Mouse (Mus musculus): Measurements from ENCODE around the gene Tbcc. TPM values are rescaled to one million over a fixed set of nuclear protein-coding genes. Genes with fewer than 3 reads are reported as not detected.

Tbcc gene
- polyA plus RNA-seq, 1 experiment from 2014 or later = 80.2 TPM

DNA sequence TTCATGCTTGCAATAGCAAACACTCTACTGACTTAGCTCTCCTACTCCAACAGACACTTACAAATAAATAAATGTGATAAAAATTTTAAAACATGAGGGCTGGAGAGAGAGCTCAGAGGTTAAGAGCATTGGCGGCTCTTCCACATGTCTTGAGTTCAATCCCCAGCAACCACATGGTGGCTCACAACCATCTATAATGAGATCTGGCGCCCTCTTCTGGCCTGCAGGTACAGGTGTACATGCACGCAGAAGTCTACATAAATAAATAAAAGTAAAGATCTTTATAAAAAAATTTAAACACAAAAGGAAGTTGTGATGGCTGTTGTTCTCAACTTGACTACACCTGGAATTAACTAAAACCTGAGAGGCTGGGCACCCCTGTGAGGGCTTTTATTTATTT is 14.9 kb upstream of the Tbcc start:
- no peak overlapping the region for H3K27ac ChIP-seq
- no peak overlapping the region for H3K4me3 ChIP-seq
- H3K36me3 ChIP-seq = no peaks in the 10 kb centered on the region
- no peak for DNase-seq (ENCODE audit: low spot score)
- 69% methylated on average over 3 of the region's 3 CpGs for WGBS
- H3K4me1 ChIP-seq (replicated peaks) = peaks cover 39% of the 10 kb centered on the region
- no peaks in the 10 kb centered on the region for H3K9me3 ChIP-seq
- no peaks in the 10 kb centered on the region for H3K27me3 ChIP-seq (ENCODE audit: insufficient read depth, poor library complexity, severe bottlenecking)

GRCm38 (mm10) chr17:46876371-46876950 is 14.0 kb upstream of the Tbcc start:
- H3K4me3 ChIP-seq = no peak overlapping the region
- no peaks in the 10 kb centered on the region for H3K27me3 ChIP-seq (ENCODE audit: insufficient read depth, poor library complexity, severe bottlenecking)
- H3K27ac ChIP-seq = no peak overlapping the region
- no peak for DNase-seq (ENCODE audit: low spot score)
- H3K36me3 ChIP-seq = no peaks in the 10 kb centered on the region
- H3K9me3 ChIP-seq = no peaks in the 10 kb centered on the region
- WGBS = 69% methylated on average over 8 of the region's 8 CpGs
- H3K4me1 ChIP-seq (replicated peaks) = peaks cover 39% of the 10 kb centered on the region

DNA sequence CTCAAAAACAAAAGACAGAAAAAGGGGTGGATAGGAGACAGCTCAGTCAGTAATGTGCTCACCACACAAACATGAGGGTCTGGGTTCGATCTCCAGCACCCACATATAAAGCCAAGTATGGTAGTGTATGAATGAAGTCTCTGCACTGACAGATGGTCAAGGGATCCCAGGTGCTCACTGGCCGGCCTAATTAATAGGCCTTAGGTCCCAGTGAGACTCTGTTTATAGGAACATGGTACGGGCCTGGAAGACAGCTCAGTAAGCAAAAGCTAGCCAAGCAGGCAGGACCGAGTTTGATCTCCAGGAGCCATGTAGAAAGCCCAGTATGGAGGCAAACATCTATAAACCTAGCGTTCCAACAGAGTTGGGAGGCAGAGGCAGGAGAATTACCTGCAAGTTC is 13.4 kb upstream of the Tbcc start:
- 86% methylated on average over 5 of the region's 5 CpGs for WGBS
- no peak overlapping the region for H3K27ac ChIP-seq
- DNase-seq (ENCODE audit: low spot score) = no peak
- no peaks in the 10 kb centered on the region for H3K9me3 ChIP-seq
- H3K4me1 ChIP-seq (replicated peaks) = peaks cover 39% of the 10 kb centered on the region
- no peaks in the 10 kb centered on the region for H3K36me3 ChIP-seq
- no peaks in the 10 kb centered on the region for H3K27me3 ChIP-seq (ENCODE audit: insufficient read depth, poor library complexity, severe bottlenecking)
- H3K4me3 ChIP-seq = no peak overlapping the region

GRCm38 (mm10) chr17:46879841-46880311 is 10.6 kb upstream of the Tbcc start:
- no peaks in the 10 kb centered on the region for H3K27me3 ChIP-seq (ENCODE audit: insufficient read depth, poor library complexity, severe bottlenecking)
- H3K9me3 ChIP-seq = no peaks in the 10 kb centered on the region
- H3K4me1 ChIP-seq (replicated peaks) = peaks cover 20% of the 10 kb centered on the region; the same call in 1 of the 2 replicates
- no peak for DNase-seq (ENCODE audit: low spot score)
- H3K36me3 ChIP-seq = no peaks in the 10 kb centered on the region
- H3K27ac ChIP-seq = no peak overlapping the region
- H3K4me3 ChIP-seq = no peak overlapping the region
- 68% methylated on average over 14 of the region's 14 CpGs for WGBS

DNA sequence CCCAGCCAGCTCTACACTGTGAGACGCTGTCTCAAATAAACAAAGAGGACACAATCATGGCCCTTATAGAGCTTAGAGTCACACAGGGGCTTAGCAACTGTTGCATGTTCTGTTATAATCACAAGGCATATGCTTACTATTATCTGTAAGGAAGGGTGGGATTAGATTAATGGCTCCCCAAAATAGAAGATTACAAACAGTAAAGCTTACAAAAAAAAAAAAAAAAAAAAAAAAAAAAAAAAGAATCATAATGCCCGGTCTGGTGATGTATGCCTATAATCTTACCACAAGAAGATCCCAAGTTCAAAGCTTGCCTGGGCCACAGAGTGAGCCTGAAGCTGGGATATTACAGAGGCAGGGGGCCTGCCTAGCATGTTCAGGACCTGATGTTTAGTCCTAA is 10.2 kb upstream of the Tbcc start:
- H3K36me3 ChIP-seq = no peaks in the 10 kb centered on the region
- DNase-seq (ENCODE audit: low spot score) = no peak
- no peak overlapping the region for H3K27ac ChIP-seq
- no peak overlapping the region for H3K4me3 ChIP-seq
- 93% methylated on average over 2 of the region's 2 CpGs for WGBS
- no peaks in the 10 kb centered on the region for H3K9me3 ChIP-seq
- H3K27me3 ChIP-seq (ENCODE audit: insufficient read depth, poor library complexity, severe bottlenecking) = no peaks in the 10 kb centered on the region
- peaks cover 20% of the 10 kb centered on the region; the same call in 1 of the 2 replicates for H3K4me1 ChIP-seq (replicated peaks)

DNA sequence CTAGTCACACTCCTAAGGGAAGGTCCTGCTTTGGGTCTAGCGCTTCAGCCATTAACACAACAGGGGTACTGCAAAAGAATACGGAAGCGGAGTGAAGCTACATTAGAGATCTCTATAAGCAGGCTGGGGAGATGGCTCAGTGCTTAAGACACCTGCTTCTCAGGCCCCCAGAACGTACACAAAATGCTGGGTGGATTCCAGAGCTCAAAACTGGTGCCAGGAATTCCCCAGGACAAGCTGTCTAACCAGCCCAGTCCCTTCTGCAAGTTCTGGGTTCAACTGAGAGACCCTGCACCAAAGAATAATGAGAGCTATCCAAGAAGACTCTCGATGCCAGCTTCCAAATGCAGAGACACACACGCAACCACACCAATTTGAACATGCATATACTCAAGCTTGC is 8.8 kb upstream of the Tbcc start:
- no peak overlapping the region for H3K4me3 ChIP-seq
- H3K9me3 ChIP-seq = no peaks in the 10 kb centered on the region
- no peak overlapping the region for H3K27ac ChIP-seq
- no peaks in the 10 kb centered on the region for H3K27me3 ChIP-seq (ENCODE audit: insufficient read depth, poor library complexity, severe bottlenecking)
- H3K36me3 ChIP-seq = no peaks in the 10 kb centered on the region
- DNase-seq (ENCODE audit: low spot score) = no peak
- WGBS = 86% methylated on average over 6 of the region's 6 CpGs
- H3K4me1 ChIP-seq (replicated peaks) = peaks cover 24% of the 10 kb centered on the region

GRCm38 (mm10) chr17:46883107-46883506 is 7.4 kb upstream of the Tbcc start:
- WGBS = 91% methylated on average over 9 of the region's 9 CpGs
- Histone ChIP-seq H3K4me3 (no peak overlapping the region), H3K27ac (no peak overlapping the region), H3K36me3 (no peaks in the 10 kb centered on the region), H3K27me3 (ENCODE audit: insufficient read depth, poor library complexity, severe bottlenecking) (no peaks in the 10 kb centered on the region), H3K4me1 (replicated peaks) (peaks cover 16% of the 10 kb centered on the region), H3K9me3 (no peaks in the 10 kb centered on the region)
- DNase-seq (ENCODE audit: low spot score) = no peak

DNA sequence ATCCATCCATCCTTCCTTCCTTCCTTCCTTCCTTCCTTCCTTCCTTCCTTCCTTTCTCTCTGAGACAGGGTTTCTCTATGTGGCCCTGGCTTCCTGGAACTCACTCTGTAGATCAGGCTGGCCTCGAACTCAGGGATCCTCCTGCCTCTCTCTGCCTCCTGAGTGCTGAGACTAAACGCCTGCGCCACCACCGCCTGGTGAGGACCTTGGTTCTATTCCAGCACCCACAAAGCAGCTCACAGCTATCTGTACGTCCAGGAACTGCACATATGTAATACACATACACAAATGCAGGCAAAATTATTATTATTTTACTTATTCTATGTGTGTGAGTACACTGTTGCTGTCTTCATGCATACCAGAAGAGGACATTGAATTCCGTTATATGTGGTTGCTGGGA is 5.7 kb upstream of the Tbcc start:
- 88% methylated on average over 6 of the region's 6 CpGs for WGBS
- Histone ChIP-seq H3K9me3 (no peaks in the 10 kb centered on the region), H3K27me3 (ENCODE audit: insufficient read depth, poor library complexity, severe bottlenecking) (no peaks in the 10 kb centered on the region), H3K4me3 (no peak overlapping the region), H3K27ac (no peak overlapping the region), H3K4me1 (replicated peaks) (peaks cover 23% of the 10 kb centered on the region), H3K36me3 (no peaks in the 10 kb centered on the region)
- no peak for DNase-seq (ENCODE audit: low spot score)

GRCm38 (mm10) chr17:46885218-46885909 is 5.1 kb upstream of the Tbcc start:
- Histone ChIP-seq H3K9me3 (no peaks in the 10 kb centered on the region), H3K4me1 (replicated peaks) (peaks cover 21% of the 10 kb centered on the region), H3K27ac (no peak overlapping the region), H3K27me3 (ENCODE audit: insufficient read depth, poor library complexity, severe bottlenecking) (no peaks in the 10 kb centered on the region), H3K4me3 (no peak overlapping the region), H3K36me3 (no peaks in the 10 kb centered on the region)
- 87% methylated on average over 11 of the region's 11 CpGs for WGBS
- no peak for DNase-seq (ENCODE audit: low spot score)

GRCm38 (mm10) chr17:46885910-46886643 is 4.4 kb upstream of the Tbcc start:
- no peak for DNase-seq (ENCODE audit: low spot score)
- peaks cover 25% of the 10 kb centered on the region for H3K4me1 ChIP-seq (replicated peaks)
- no peak overlapping the region for H3K27ac ChIP-seq
- no peaks in the 10 kb centered on the region for H3K36me3 ChIP-seq
- H3K4me3 ChIP-seq = no peak overlapping the region
- no peaks in the 10 kb centered on the region for H3K9me3 ChIP-seq
- 61% methylated on average over 17 of the region's 17 CpGs for WGBS
- no peaks in the 10 kb centered on the region for H3K27me3 ChIP-seq (ENCODE audit: insufficient read depth, poor library complexity, severe bottlenecking)

DNA sequence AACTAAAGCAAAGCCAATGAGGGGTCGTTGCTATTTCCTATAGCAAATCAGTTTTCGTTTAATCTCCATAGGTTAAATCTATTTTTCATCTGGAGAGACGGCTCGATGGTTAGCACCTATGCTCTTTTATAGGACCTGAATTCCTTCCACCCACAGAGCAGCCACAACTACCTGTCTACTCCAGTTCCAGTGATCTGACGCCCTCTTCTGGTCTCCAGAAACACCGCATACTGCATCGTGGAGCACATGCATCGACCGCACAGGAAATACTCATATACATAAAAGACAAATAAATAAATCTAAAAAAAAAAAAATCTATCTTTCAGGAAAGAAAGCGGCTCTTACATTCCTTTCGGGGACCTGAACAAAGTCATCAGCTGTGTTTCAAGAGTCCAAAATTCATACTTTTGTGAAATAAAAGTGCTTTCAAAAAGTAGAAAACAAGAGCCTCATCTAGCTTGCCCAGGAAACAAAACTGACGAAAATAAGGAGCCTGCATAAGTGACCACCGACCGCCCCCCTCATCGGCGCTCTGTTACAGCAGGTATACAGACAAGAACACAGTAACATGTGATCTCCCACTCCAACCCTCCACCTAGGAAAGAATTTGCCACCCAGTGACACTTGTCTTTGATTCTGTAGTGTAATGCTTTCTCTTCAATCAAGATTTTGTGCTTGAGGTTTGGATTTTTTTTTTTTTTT is 1.8 kb upstream of the Tbcc start:
- peak; percentile 39 for DNase-seq (ENCODE audit: low spot score)
- Histone ChIP-seq H3K4me3 (peak overlapping the region; percentile 92), H3K9me3 (no peaks in the 10 kb centered on the region), H3K4me1 (replicated peaks) (peaks cover 43% of the 10 kb centered on the region), H3K27me3 (ENCODE audit: insufficient read depth, poor library complexity, severe bottlenecking) (no peaks in the 10 kb centered on the region), H3K36me3 (peaks cover 17% of the 10 kb centered on the region), H3K27ac (peak overlapping the region; percentile 92)
- WGBS = 36% methylated on average over 16 of the region's 16 CpGs

DNA sequence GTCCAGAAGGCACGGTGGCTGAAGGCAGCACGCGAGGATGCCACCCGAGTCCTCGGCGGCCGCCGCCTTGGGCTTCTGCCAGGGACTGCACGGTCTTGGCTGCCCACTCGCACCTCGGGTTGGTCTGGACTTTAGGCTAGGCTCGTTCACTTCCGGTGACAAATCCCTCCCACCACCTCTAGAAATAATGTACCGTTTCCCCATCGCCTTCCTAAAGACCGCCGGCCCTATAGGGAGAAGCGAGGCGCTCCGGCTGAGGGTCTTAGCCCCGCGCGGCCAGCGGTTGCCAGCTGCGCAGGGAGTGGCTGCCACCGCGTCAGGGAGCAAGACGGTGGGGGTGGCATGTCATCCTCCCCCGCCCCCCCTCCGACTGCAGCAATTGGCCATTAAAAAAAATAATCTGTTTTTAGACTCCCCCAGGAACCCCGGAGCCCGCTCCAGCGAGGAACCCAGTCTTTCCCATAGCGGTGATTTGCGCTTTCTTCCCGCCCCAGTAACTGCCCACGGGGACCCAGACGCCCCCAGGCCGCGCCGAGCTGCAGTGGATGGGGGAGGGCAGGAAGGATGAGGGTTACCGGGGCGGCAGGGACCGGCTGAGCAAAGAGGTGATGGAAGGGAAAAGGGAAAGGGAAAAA is 917 bp upstream of the Tbcc start:
- no peaks in the 10 kb centered on the region for H3K27me3 ChIP-seq (ENCODE audit: insufficient read depth, poor library complexity, severe bottlenecking)
- no peaks in the 10 kb centered on the region for H3K9me3 ChIP-seq
- under 1% methylated on average over 44 of the region's 44 CpGs for WGBS
- peak overlapping the region; percentile 92 for H3K27ac ChIP-seq
- H3K36me3 ChIP-seq = peaks cover 20% of the 10 kb centered on the region
- peak; percentile 79 for DNase-seq (ENCODE audit: low spot score)
- H3K4me3 ChIP-seq = peak overlapping the region; percentile 92
- H3K4me1 ChIP-seq (replicated peaks) = peaks cover 43% of the 10 kb centered on the region

Measured in hindbrain, embryonic 10.5 days (tissue).